Mouse (Mus musculus): ENCODE measurements around the gene Pus7l. TPM values are rescaled to one million over a fixed set of nuclear protein-coding genes. Genes with fewer than 3 reads are reported as not detected.
"Not testable (repeated sequence)": the region's sequence is repeated elsewhere in the genome, so short reads cannot be mapped to it uniquely, and the experiment has no call there.

Pus7l gene
- polyA plus RNA-seq, 1 experiment from 2014 or later = 10.4 TPM

DNA sequence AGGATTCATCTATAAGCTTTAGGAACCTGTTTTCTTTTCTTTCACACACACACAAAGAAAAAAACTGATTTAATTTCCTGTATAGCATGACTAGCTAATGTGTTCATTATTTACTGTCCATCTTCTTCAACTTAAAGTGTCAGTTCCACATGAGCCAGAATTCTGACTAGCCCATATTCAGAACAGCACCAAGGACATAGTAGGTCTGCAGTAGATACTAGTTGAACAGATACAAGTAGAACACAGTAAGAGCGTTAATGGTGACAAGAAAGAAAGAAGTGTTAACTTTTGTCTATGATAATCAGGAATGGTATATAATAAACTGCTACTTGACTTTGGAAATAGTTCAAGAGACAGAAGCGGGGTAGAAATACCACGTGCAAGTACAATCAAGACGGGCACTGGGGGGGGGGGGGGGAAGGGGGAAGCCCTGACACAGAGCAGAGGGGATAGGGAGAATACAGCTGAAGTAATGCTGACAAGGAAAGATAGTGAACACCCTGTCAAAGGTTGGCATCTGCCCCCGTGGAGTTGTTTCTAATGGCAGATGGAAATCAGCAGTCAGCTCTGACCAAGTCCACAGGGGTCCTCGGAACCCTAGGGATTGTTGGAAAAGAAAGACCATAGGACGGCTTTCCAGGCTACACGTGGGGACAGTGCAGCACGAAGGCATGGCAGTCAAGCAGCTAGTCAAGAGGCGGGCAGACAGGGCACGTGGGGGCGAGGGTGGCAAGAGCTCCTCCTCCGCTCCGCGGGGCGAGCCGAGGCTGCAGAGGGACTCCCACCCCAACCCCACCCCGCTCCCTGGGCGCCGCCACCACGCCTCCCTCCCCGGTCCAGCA lies 559 bp downstream of the Pus7l start:
- DNase-seq (ENCODE audit: low spot score) = no peak

DNA sequence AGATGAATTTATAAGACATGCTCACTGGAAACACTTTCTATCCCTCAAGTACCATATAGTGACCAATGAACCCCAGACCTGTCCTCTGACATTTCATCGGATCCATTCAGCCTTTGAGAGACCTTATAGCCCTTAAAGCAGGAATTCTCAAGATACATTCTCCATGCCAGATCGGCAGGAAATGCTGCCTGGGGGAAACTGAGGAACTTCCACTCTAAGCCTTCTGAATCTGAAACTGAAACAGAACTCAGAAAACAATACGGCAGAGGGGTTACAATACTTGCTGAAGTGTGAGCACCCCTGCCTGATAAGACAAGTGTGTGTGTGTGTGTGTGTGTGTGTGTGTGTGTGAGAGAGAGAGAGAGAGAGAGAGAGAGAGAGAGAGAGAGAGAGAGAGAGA lies 4.1 kb downstream of the Pus7l start:
- no peak for DNase-seq (ENCODE audit: low spot score)

DNA sequence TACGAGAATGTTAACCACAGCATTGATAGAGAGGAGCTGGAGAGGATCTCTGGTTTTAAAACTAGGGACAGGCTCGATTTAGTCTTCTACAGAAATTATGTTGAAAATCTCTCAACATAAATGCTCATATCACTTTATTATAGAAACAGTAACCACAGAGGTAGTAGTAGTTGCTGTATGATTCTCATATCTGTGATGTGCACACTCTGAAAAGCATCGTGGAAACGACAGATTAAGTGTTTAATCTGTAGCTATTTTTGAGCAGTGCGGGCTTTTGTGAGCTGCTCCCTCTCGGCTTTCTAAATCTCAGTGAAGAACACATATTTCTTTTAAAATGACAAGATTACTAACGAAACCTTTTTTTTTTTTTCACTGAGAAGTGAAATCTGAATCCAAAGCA lies 7.8 kb downstream of the Pus7l start:
- no peak for DNase-seq (ENCODE audit: low spot score)

DNA sequence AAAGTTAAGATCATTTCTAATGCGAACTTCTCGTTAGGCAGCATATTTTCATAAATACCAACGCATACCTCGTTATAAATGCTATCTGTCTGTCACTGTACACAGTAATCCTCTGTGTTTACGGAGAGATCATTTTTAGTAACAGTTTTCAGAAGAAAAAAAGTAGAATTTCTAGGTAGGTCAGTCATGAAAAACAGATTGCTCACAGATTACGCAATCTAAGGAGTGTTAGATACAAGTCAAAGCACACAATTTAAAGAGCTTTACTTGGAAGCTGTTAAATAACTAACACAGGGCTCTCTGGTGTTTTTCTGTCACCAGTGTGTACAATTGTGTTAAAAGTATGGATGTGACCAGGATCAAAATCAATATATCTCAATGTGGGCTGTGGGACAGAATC lies 10.4 kb downstream of the Pus7l start:
- no peak for DNase-seq (ENCODE audit: low spot score)

DNA sequence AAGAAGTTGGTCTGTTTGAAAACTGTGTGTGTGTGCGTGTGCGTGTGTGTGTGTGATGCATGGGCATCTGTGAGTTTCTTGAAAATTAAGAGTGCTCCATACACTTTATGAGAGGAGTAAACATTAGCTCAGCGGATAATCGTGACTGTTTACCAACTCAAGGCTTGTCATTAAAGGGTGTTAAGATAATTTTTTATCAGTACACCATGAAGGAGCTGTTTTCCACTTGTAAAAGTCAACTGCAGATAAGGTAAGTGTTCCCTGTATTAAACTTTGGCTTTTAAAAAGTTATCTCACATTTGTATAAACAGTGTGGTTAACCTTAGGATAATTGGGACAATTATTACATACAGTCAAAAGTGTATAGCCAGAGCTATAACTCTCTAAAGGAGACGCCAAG lies 11.0 kb downstream of the Pus7l start:
- no peak for DNase-seq (ENCODE audit: low spot score)

DNA sequence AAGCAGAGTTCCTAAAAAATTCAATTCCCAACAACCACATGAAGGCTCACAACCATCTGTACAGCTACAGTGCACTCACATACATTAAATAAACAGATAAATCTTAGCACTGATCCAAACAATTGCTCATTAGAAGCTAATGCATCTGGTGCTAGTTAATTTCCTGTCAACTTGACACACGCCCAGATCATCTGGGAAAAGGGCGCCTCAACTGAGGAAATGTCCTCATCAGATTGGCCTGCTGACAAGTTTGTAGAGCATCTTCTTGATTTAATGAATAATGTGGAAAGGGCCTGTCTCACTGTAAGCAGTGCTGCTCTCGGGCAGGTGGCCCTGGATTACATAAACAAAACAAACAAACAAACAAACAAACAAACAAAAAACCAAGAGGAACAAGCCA lies 12.8 kb downstream of the Pus7l start:
- no peak for DNase-seq (ENCODE audit: low spot score)

DNA sequence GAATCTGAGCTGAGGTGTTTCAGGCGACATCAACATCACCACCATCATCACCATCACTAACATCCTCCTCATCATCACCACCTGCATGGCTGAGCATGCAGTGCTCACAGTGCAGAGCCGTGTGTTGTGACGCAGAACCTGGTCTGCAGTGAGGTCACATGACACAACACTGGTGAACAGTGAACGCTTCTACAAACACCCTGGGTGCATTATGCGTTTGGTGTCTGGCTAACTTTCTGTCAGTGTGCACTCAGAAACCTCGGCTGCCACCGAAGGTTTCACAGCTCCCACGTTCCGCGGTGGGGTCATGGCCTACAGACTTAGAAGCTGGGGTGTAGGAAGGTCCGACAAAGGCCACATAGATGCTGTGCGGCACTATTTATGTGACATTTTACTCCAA lies 18.4 kb downstream of the Pus7l start:
- no peak for DNase-seq (ENCODE audit: low spot score)

DNA sequence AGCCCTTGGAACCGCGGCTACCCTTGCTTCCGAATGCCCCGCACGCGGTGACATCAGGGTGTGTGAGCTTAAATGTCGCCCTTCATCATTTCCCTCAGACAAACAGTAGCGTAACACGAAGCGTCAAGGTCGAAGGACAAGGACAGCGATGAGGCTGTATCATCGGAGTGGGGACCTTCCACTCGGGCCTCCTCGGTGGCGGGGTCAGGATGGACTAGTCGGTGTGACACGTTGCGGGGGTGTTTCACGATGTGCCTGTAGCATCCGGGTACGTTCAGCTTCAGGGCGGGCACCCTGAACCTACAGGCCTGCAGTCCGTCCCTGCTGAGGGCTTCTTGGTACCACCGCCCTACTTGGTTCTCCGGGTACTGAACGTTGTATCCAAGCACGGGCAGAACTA lies 20.1 kb downstream of the Pus7l start:
- no peak for DNase-seq (ENCODE audit: low spot score)

DNA sequence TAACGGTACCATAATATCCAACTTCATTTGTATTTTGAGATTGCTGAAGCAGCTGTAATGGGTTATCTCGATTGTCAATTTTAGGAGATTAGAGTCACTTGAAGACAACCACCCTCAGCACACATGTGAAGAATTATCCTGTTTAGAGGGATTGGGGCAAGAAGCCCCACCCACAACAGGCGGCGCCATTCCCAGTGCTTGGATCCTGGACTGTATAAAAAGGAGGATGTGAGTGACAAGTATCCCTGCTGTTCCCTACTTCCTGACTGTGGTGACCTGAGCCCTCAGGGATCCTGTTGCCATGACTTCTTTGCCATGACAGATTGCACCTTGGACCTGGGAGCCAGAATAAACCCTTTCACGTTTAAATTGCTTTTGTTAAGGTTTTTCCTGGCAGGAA lies 22.4 kb downstream of the Pus7l start:
- DNase-seq (ENCODE audit: low spot score) = no peak

DNA sequence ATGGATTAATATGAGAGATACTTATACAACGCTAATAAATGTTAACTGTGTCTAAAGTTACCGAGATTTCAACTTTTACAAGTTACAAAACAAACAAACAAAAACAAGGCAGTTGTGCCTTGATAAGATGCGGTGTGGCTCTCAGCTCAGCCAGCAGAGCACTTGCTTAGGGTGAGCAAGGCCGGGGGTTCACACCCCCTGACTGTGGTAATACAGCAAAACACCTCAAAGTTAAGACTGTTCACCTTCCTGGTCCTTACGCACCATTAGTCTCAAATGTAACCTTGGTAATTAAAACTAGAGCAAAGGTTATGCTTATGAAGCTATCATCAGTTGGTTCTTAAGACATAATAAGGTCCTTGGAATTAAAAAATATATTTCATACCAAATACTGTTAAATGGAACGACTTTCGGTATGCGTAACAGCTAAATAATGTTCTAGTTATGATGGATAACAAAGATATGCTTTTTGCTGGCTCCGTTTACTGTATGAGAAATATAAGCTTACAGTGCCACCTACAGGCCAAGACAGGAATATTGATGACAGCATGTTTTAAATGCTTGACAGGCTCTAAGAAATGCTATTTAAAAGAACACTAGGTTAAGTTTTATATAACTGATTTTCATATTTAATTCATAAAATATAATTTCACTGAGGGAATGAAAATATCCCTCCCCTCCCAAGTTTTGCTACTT lies 23.0 kb downstream of the Pus7l start:
- DNase-seq (ENCODE audit: low spot score) = peak; percentile 76

DNA sequence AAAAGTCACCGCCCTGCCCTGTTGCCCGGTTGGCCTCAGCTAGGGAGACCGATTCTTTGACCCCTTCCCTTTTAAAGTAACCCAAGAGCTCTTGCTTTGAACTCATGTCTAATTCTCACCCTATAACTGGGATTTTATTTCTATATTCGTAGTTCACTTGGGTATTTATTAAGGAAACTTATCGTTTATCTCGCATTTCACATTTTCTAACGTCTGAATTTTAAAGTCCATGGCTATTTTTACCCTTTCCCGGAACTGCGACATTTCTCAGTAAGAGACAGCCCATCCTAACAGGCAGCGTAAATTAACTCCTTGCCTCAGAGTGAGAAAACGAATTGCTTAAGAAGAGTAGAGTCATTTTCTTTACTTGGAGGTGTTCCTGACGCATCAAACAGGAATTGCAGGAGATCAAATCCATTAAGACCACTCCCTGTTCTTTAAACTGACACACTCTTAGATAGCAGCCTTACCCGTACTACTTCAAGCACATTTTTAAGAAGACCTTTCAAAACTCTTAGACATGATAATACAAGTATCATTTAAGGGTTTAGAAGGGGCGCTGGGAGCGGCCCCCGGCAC lies 25.3 kb downstream of the Pus7l start:
- no peak for DNase-seq (ENCODE audit: low spot score)

DNA sequence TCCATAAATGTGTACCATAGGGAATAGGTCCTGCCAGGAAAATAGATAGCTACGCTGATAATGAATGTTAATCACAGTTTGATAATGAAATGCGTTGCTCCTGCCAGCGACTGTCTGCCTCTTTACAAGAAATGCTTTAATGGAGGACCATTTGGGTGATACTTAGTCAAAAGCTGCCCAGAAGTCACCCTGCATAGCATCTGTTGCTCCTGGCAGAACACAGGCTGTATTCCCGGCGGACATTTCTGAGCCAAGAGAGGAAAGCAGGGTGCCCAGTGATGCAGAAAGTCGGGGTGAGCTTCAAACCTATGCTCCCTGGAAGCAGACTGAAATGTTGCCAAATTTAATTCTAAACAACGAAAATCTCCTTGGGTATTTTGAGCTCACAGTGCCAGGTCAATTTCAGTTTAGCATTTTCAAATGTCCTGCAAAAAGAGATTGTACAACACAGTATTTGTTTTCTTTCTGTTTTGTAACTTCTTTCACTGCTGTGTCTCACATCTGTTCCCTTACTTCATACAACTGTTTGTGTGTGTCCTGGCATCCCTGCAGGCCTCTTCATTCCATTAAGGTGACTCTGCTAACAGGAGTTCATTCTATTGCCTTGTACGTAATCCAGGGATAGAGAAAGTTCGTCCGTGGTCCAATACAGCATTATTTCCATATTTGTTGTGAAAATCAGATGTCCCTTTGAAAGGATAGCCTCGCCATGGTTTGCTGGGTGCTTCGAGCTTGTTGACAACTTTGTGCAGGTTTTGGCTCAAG lies 39.7 kb downstream of the Pus7l start:
- no peak for DNase-seq (ENCODE audit: low spot score)

DNA sequence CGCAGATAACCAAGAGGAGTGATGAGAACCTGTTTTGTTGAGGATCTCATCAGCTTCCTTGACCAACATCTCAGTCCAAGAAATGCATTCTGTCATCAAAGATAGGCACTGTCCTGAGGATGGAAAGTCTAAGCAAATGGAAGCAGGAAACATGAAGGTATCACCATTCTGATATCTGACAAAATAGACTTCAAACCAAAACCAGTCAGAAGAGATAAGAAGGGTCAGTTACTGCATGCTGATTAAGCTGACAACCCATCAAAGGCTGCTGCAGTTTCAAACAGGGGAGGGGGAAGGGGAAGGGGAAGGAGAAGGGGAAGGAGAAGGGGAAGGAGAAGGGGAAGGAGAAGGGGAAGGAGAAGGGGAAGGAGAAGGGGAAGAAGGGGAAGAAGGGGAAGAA lies 44.1 kb downstream of the Pus7l start:
- no peak for DNase-seq (ENCODE audit: low spot score)

DNA sequence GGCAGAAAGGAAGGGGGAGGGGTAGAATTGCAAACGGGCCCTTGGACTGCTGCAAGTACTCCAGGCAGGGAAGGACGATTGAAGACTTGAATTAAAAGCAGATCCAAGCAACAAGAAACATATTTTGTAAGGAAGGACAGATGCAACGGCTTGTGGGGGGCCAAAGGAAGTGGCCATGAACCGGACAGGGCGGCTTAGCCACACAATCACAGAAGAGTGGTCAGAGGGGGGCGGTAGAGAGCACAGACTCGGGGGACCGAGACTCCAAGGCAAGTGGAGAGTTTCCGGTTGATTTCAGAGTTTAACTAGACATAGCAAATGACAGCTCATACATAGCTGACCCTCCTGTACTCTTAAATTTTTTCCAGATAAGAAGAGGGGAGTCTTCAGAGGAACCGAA lies 47.4 kb downstream of the Pus7l start:
- DNase-seq (ENCODE audit: low spot score) = no peak

DNA sequence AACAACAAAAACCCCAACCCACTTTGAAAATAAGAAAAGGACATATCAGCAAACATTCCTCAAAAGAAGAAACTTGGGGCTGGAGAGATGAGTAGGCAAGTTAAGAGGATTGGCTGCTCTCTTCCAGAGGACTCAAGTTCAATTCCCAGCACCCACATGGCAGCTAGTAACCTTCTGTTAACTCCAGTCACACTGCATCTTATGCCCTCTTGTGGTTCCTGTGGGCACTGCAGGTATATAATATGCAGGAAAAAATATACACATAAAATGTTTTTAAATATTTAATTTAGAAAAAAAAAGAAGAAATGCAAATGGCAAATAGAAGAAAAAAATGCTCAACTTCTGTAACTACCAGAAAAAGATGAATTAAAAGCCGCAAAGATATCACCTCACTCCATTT lies 48.9 kb downstream of the Pus7l start:
- DNase-seq (ENCODE audit: low spot score) = no peak

DNA sequence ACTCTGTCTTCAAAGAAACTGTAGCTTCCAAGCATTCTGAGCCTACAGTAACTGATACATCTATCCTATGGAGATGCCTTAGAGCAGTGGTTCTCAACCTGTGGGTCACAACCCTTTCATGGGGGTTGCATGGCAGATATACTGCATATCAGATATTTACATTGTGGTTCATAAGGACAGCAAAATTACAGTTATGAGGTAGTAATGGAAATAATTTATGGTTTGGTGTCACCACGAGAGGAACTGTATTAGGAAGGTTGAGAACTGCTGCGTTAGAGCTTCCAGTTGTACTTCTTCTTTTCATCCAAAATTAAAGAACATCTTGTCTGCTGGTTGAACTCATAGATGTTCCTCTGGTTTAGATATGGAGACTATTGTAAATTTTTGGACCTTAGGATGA lies 53.9 kb downstream of the Pus7l start:
- no peak for DNase-seq (ENCODE audit: low spot score)

DNA sequence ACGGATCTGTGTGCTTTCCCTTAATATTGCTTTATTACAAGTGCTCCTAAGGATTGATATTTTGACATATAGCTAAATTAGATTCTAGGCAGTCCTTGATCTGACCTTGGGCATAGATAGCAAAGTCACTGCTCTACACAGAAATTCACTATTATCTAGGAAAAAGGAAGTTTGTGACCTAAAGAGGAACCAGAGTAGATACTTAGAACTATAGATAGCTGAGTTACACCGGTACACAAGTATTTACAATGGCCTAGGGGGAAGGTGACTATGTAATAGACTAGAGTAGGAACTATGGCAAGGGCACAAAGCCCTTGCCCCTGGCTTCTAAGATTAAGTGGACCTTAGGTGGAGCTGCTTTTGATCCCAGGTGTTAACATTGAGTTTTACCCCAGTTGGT lies 55.3 kb downstream of the Pus7l start:
- not testable (repeated sequence) for DNase-seq (ENCODE audit: low spot score)

DNA sequence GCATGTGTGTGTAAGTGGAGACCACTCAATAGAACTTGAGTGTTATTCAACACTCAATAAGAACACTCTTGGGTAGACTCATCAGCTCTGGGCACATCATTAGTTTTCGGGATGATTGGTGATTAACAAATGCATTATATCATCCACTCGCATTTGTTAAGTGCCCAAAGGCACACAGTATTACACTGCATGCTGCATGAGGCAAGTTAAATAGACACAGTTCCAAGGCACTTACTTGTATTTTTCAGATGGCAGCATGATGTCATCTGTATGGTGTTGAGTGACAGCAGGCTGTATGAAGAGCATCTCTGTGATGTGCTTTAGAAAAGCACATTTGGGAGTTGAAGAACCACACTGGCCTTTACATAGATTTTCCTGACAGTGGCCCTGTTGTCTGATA lies 60.8 kb downstream of the Pus7l start:
- DNase-seq (ENCODE audit: low spot score) = no peak

DNA sequence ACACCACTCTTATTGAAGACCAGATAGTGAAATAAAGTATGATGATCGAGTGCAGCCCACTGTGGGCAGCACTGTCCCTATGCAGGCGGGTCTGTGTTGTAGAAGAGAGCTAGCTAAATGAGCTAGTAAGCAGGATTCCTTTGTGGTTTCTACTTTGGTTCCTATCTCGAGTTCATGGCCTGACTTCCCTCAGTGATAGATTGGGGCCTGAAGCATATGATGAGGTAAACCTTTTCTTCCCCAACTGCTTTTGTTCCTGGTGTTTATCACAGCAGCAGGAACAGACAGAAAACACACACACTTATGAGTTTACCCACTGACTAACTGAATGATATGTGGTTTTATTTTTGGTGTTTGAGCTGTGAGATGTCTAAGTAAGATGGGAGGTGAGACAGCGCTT lies 62.6 kb downstream of the Pus7l start:
- DNase-seq (ENCODE audit: low spot score) = no peak

DNA sequence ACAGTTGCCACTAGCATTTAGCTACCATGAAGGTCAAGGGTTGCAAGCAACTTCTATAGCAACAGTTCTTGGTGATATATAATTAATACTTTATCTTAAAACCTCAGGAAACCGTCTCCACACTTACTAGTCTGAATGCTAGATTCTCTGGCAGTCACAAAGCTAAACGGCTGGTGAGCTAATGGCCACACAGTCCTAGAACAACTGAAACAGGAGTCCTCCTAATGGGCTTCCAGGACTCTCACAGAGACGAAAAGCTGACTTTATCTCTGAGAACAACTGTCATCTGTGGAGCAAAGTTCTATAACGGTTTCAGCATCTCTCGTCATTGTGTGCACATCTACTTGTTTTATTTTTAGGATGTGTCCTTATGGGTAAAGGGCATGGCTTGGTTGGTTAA lies 63.1 kb downstream of the Pus7l start:
- DNase-seq (ENCODE audit: low spot score) = no peak

DNA sequence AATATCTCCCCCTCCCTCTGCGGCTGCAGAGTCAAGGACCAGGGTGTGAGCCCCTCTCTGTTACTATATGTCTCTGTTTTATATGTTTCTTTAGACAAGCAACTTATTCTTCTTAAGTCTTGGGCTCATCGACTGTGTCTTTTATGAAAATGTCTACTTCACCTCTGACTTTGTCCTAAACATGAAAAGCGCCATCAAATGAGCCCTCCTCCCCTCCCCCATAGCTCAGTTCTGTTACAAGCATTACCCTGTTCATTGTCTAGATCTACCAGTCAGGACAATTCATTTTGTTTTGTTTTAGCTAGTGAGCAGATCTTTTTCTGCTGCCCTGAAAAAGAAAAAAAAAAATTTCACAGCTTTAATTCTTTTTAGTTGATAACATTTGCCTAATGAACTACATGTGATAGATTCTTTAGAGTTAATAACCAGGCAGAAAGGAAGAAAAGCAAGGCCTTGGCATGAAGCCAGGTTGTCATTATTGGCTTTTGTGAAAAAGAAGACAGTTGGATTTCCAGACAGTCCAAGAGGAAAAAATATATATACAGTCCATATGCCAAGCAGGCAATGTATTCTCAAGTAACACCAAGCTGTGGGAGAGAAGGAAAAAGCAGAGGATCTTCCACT lies 63.7 kb downstream of the Pus7l start:
- DNase-seq (ENCODE audit: low spot score) = no peak

DNA sequence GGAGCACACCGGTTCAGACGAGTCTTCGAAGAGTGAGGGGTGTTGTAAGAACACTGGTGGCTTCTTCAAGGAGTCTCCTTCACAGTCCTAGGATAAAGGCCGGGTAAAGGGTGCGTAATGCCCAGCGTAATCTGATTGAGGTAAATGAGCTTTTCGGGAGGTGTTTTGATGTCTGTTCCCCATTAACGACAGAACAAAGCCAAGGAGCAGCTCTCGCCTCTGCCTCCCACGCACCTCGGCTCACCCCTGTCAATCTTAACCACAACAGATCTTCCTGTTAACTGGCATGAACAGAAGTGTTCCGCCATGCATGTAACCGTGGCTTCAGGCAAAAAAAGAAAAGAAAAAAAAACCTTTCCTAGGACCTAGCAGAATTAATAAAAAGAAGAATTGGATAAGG lies 64.6 kb downstream of the Pus7l start:
- DNase-seq (ENCODE audit: low spot score) = peak; percentile 53

All from thymus, postnatal 0 days (tissue).